Mouse (Mus musculus): Measurements from ENCODE around the gene E130114P18Rik. TPM values are rescaled to one million over a fixed set of nuclear protein-coding genes. Genes with fewer than 3 reads are reported as not detected.

E130114P18Rik gene
- polyA plus RNA-seq, 1 experiment from 2014 or later, result 62.9 TPM

GRCm38 (mm10) chr4:97661611-97662273, 116.1 kb downstream of the E130114P18Rik start:
- ATAC-seq, result peak; percentile 89

GRCm38 (mm10) chr4:97657586-97657985, 120.3 kb downstream of the E130114P18Rik start:
- H3K36me3 ChIP-seq (ENCODE audit: control insufficient read depth, insufficient read depth, low read length), result no peaks in the 10 kb centered on the region
- no peak overlapping the region for H3K4me2 ChIP-seq (ENCODE audit: low read length)
- DNase-seq (ENCODE audit: low spot score) (no peak), ATAC-seq (no peak)
- H3K4me1 ChIP-seq (ENCODE audit: control insufficient read depth, insufficient read depth, low read length), result no peaks in the 10 kb centered on the region
- H3K27me3 ChIP-seq (replicated peaks; ENCODE audit: control insufficient read depth, insufficient read depth, low read length), result no peaks in the 10 kb centered on the region
- H3K9ac ChIP-seq (ENCODE audit: low read length), result no peak overlapping the region
- H3K9me3 ChIP-seq (replicated peaks; ENCODE audit: control insufficient read depth, low read length), result no peaks in the 10 kb centered on the region
- no peak overlapping the region for H3K4me3 ChIP-seq (ENCODE audit: low read depth, low read length)
- WGBS, result 82% methylated on average over 3 of the region's 3 CpGs
- no peak overlapping the region for H3K27ac ChIP-seq (ENCODE audit: low read depth, low read length)

More at GRCm38 (mm10) chr4:97661611-97662273, 116.1 kb downstream of the E130114P18Rik start:
- Histone ChIP-seq H3K4me1 (ENCODE audit: control insufficient read depth, insufficient read depth, low read length) (0 out of 2 replicates have a peak, but pooled peaks cover 4% of the 10 kb centered on the region), H3K27ac (ENCODE audit: low read depth, low read length) (peak overlapping the region; percentile 49; the same call in 1 of the 2 replicates), H3K36me3 (ENCODE audit: control insufficient read depth, insufficient read depth, low read length) (no peaks in the 10 kb centered on the region), H3K9ac (ENCODE audit: low read length) (no peak overlapping the region), H3K4me2 (ENCODE audit: low read length) (no peak overlapping the region), H3K4me3 (ENCODE audit: low read depth, low read length) (no peak overlapping the region), H3K27me3 (replicated peaks; ENCODE audit: control insufficient read depth, insufficient read depth, low read length) (no peaks in the 10 kb centered on the region), H3K9me3 (replicated peaks; ENCODE audit: control insufficient read depth, low read length) (no peaks in the 10 kb centered on the region)
- 53% methylated on average over 10 of the region's 10 CpGs for WGBS
- DNase-seq (ENCODE audit: low spot score), result peak; percentile 85

GRCm38 (mm10) chr4:97649626-97650015, 128.3 kb downstream of the E130114P18Rik start:
- no peaks in the 10 kb centered on the region for H3K36me3 ChIP-seq (ENCODE audit: control insufficient read depth, insufficient read depth, low read length)
- ATAC-seq (peak; percentile 47), DNase-seq (ENCODE audit: low spot score) (no peak)
- H3K9ac ChIP-seq (ENCODE audit: low read length), result no peak overlapping the region
- no peak overlapping the region for H3K4me3 ChIP-seq (ENCODE audit: low read depth, low read length)
- H3K27ac ChIP-seq (ENCODE audit: low read depth, low read length), result peak overlapping the region; percentile 88
- H3K9me3 ChIP-seq (replicated peaks; ENCODE audit: control insufficient read depth, low read length), result no peaks in the 10 kb centered on the region
- no peaks in the 10 kb centered on the region for H3K27me3 ChIP-seq (replicated peaks; ENCODE audit: control insufficient read depth, insufficient read depth, low read length)
- H3K4me1 ChIP-seq (ENCODE audit: control insufficient read depth, insufficient read depth, low read length), result peaks cover 30% of the 10 kb centered on the region
- H3K4me2 ChIP-seq (ENCODE audit: low read length), result peak overlapping the region; percentile 35; the same call in 1 of the 2 replicates
- WGBS, result 48% methylated on average over 5 of the region's 5 CpGs

DNA sequence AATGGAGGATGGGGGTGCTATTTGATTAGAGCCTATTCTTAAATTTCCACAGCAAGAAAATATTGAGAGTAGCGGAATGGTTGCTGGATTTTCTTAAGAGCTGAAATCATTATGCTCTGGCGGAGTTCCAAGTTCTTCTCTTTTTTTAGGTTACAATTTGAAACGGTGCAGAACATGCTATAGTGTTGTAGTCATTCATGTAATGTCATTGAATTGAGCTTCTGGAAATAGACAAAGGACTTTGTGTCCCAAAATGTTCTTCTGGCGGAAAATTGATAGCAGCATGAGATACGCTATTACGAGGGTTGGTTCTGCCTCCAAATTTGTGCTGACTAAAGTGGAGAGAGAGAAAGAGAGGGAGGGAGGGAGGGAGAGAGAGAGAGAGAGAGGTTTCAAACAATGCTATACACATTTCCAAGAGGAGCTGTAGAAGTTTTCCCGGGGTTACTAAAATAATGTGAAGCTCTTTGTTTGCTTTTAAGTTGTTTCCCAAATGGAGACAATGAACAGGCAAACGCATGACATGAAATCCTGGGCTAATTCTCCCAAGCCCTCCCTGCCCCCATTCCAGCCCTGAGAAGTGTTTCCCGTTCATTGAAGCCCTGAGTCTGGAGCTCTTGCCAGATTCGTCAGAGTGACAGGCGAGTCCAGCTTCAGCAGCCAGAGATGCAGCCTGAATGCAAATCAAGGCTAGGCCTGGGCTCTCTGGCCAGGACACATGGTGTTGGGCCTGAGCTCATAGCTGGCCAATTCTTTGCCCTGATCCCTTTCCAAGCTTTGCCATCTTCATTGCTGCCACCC, 128.9 kb downstream of the E130114P18Rik start:
- WGBS, result 4% methylated on average over 11 of the region's 11 CpGs
- ATAC-seq, result peak; percentile 93
- DNase-seq (ENCODE audit: low spot score), result peak; percentile 97
- Histone ChIP-seq H3K4me2 (ENCODE audit: low read length) (peak overlapping the region; percentile 35), H3K27ac (ENCODE audit: low read depth, low read length) (peak overlapping the region; percentile 88), H3K36me3 (ENCODE audit: control insufficient read depth, insufficient read depth, low read length) (no peaks in the 10 kb centered on the region), H3K27me3 (replicated peaks; ENCODE audit: control insufficient read depth, insufficient read depth, low read length) (no peaks in the 10 kb centered on the region), H3K4me1 (ENCODE audit: control insufficient read depth, insufficient read depth, low read length) (peaks cover 30% of the 10 kb centered on the region), H3K9ac (ENCODE audit: low read length) (0 out of 2 replicates have a peak overlapping the region, but pooled peaks have one; percentile 13), H3K4me3 (ENCODE audit: low read depth, low read length) (no peak overlapping the region), H3K9me3 (replicated peaks; ENCODE audit: control insufficient read depth, low read length) (no peaks in the 10 kb centered on the region)

DNA sequence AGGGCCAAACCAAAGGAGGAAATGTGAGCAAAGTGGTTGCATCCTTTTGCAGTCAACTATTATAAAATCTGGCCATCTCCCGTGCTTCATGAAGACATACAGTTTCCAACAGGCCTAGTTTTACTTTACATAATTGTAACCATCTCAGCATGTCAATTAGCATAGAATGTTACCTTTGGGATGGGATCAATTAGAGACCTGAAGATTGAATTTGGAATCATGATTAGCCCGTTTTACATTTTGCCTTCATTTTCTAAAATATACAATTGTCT, 129.5 kb downstream of the E130114P18Rik start:
- Histone ChIP-seq H3K9me3 (replicated peaks; ENCODE audit: control insufficient read depth, low read length) (no peaks in the 10 kb centered on the region), H3K27ac (ENCODE audit: low read depth, low read length) (peak overlapping the region; percentile 88), H3K27me3 (replicated peaks; ENCODE audit: control insufficient read depth, insufficient read depth, low read length) (no peaks in the 10 kb centered on the region), H3K36me3 (ENCODE audit: control insufficient read depth, insufficient read depth, low read length) (no peaks in the 10 kb centered on the region), H3K9ac (ENCODE audit: low read length) (no peak overlapping the region), H3K4me1 (ENCODE audit: control insufficient read depth, insufficient read depth, low read length) (peaks cover 30% of the 10 kb centered on the region), H3K4me2 (ENCODE audit: low read length) (no peak overlapping the region), H3K4me3 (ENCODE audit: low read depth, low read length) (no peak overlapping the region)
- ATAC-seq (no peak), DNase-seq (ENCODE audit: low spot score) (peak; percentile 44)
- 18% methylated on average over 2 of the region's 2 CpGs for WGBS

GRCm38 (mm10) chr4:97647700-97648435, 130.0 kb downstream of the E130114P18Rik start:
- WGBS, result 50% methylated on average over 15 of the region's 15 CpGs
- H3K27ac ChIP-seq (ENCODE audit: low read depth, low read length), result peak overlapping the region; percentile 88
- H3K36me3 ChIP-seq (ENCODE audit: control insufficient read depth, insufficient read depth, low read length), result no peaks in the 10 kb centered on the region
- peak; percentile 84 for DNase-seq (ENCODE audit: low spot score)
- peak; percentile 48 for ATAC-seq
- no peak overlapping the region for H3K4me3 ChIP-seq (ENCODE audit: low read depth, low read length)
- peaks cover 30% of the 10 kb centered on the region for H3K4me1 ChIP-seq (ENCODE audit: control insufficient read depth, insufficient read depth, low read length)
- H3K27me3 ChIP-seq (replicated peaks; ENCODE audit: control insufficient read depth, insufficient read depth, low read length), result no peaks in the 10 kb centered on the region
- H3K4me2 ChIP-seq (ENCODE audit: low read length), result 0 out of 2 replicates have a peak overlapping the region, but pooled peaks have one; percentile 0
- H3K9ac ChIP-seq (ENCODE audit: low read length), result no peak overlapping the region; the same call in 1 of the 2 replicates
- H3K9me3 ChIP-seq (replicated peaks; ENCODE audit: control insufficient read depth, low read length), result no peaks in the 10 kb centered on the region

GRCm38 (mm10) chr4:97647236-97647635, 130.6 kb downstream of the E130114P18Rik start:
- DNase-seq (ENCODE audit: low spot score), result no peak
- Histone ChIP-seq H3K4me2 (ENCODE audit: low read length) (no peak overlapping the region), H3K4me3 (ENCODE audit: low read depth, low read length) (no peak overlapping the region), H3K27me3 (replicated peaks; ENCODE audit: control insufficient read depth, insufficient read depth, low read length) (no peaks in the 10 kb centered on the region), H3K9ac (ENCODE audit: low read length) (no peak overlapping the region), H3K9me3 (replicated peaks; ENCODE audit: control insufficient read depth, low read length) (no peaks in the 10 kb centered on the region), H3K36me3 (ENCODE audit: control insufficient read depth, insufficient read depth, low read length) (no peaks in the 10 kb centered on the region), H3K27ac (ENCODE audit: low read depth, low read length) (peak overlapping the region; percentile 88), H3K4me1 (ENCODE audit: control insufficient read depth, insufficient read depth, low read length) (peaks cover 30% of the 10 kb centered on the region)
- WGBS, result 76% methylated on average over 4 of the region's 4 CpGs
- ATAC-seq, result no peak

- no peak overlapping the region for H3K4me2 ChIP-seq (ENCODE audit: low read length)
- WGBS, result 92% methylated on average over 3 of the region's 3 CpGs
These were observed 137.5 kb downstream of the E130114P18Rik start for GRCm38 (mm10) chr4:97640385-97640784.

More at GRCm38 (mm10) chr4:97640385-97640784, 137.5 kb downstream of the E130114P18Rik start:
- no peak overlapping the region for H3K9ac ChIP-seq (ENCODE audit: low read length)
- no peaks in the 10 kb centered on the region for H3K36me3 ChIP-seq (ENCODE audit: control insufficient read depth, insufficient read depth, low read length)
- H3K4me3 ChIP-seq (ENCODE audit: low read depth, low read length), result no peak overlapping the region
- peaks cover 9% of the 10 kb centered on the region for H3K4me1 ChIP-seq (ENCODE audit: control insufficient read depth, insufficient read depth, low read length)
- H3K27ac ChIP-seq (ENCODE audit: low read depth, low read length), result no peak overlapping the region
- DNase-seq (ENCODE audit: low spot score) (no peak), ATAC-seq (no peak)
- H3K27me3 ChIP-seq (replicated peaks; ENCODE audit: control insufficient read depth, insufficient read depth, low read length), result no peaks in the 10 kb centered on the region
- H3K9me3 ChIP-seq (replicated peaks; ENCODE audit: control insufficient read depth, low read length), result no peaks in the 10 kb centered on the region
